Mouse (Mus musculus): Measurements from ENCODE around the gene Akap10. TPM values are rescaled to one million over a fixed set of nuclear protein-coding genes. Genes with fewer than 3 reads are reported as not detected.
"Not testable (repeated sequence)": the region's sequence is repeated elsewhere in the genome, so short reads cannot be mapped to it uniquely, and the experiment has no call there.

The Akap10 gene
- total RNA-seq, 2 experiments from 2014 or later, result 16.4 to 17.4 TPM

GRCm38 (mm10) chr11:61937761-61938160, 7.7 kb upstream of the Akap10 start:
- DNase-seq (ENCODE audit: low spot score in 2 of 2), result no peak

- no peak for DNase-seq (ENCODE audit: low spot score in 2 of 2)
These were observed 861 bp upstream of the Akap10 start for GRCm38 (mm10) chr11:61930640-61931586.

GRCm38 (mm10) chr11:61929323-61930097, 542 bp downstream of the Akap10 start:
- no peak for DNase-seq (ENCODE audit: low spot score in 2 of 2)

GRCm38 (mm10) chr11:61923309-61923708, 6.7 kb downstream of the Akap10 start:
- no peak for DNase-seq (ENCODE audit: low spot score in 2 of 2)

- DNase-seq (ENCODE audit: low spot score in 2 of 2), result no peak
These were observed 10.3 kb downstream of the Akap10 start for GRCm38 (mm10) chr11:61919702-61920101.

GRCm38 (mm10) chr11:61908315-61908714, 21.7 kb downstream of the Akap10 start:
- no peak for DNase-seq (ENCODE audit: low spot score in 2 of 2)

GRCm38 (mm10) chr11:61882183-61882582, 47.9 kb downstream of the Akap10 start:
- DNase-seq (ENCODE audit: low spot score in 2 of 2), result no peak

GRCm38 (mm10) chr11:61879921-61880320, 50.1 kb downstream of the Akap10 start:
- DNase-seq (ENCODE audit: low spot score in 2 of 2), result no peak

GRCm38 (mm10) chr11:61871881-61872280, 58.2 kb downstream of the Akap10 start:
- DNase-seq (ENCODE audit: low spot score in 2 of 2), result no peak

- DNase-seq (ENCODE audit: low spot score in 2 of 2), result no peak
These were observed 63.2 kb downstream of the Akap10 start for GRCm38 (mm10) chr11:61866856-61867255.

GRCm38 (mm10) chr11:61861781-61862547, 68.1 kb downstream of the Akap10 start:
- DNase-seq (ENCODE audit: low spot score in 2 of 2), result no peak

GRCm38 (mm10) chr11:61859316-61859715, 70.7 kb downstream of the Akap10 start:
- no peak for DNase-seq (ENCODE audit: low spot score in 2 of 2)

GRCm38 (mm10) chr11:61855539-61855938, 74.5 kb downstream of the Akap10 start:
- DNase-seq (ENCODE audit: low spot score in 2 of 2), result no peak

- DNase-seq (ENCODE audit: low spot score in 2 of 2), result peak; percentile 80 to 88
These were observed 75.1 kb downstream of the Akap10 start, which contains the start of gene Ulk2 for GRCm38 (mm10) chr11:61854988-61855411. Gene Ulk2, minus strand, starts transcription at chr11:61855073.

- DNase-seq (ENCODE audit: low spot score in 2 of 2), result peak; percentile 40 to 79
These were observed 75.7 kb downstream of the Akap10 start for GRCm38 (mm10) chr11:61854211-61854987.

- no peak for DNase-seq (ENCODE audit: low spot score in 2 of 2)
These were observed 76.4 kb downstream of the Akap10 start for GRCm38 (mm10) chr11:61853659-61854058.

- no peak for DNase-seq (ENCODE audit: low spot score in 2 of 2)
These were observed 77.1 kb downstream of the Akap10 start for GRCm38 (mm10) chr11:61852916-61853315.

GRCm38 (mm10) chr11:61851195-61851594, 78.9 kb downstream of the Akap10 start:
- no peak for DNase-seq (ENCODE audit: low spot score in 2 of 2)

GRCm38 (mm10) chr11:61840663-61841062, 89.4 kb downstream of the Akap10 start:
- not testable (repeated sequence) for DNase-seq (ENCODE audit: low spot score in 2 of 2)

GRCm38 (mm10) chr11:61839940-61840339, 90.1 kb downstream of the Akap10 start:
- DNase-seq (ENCODE audit: low spot score in 2 of 2), result no peak
